Mouse (Mus musculus) lung, postnatal 0 days (tissue): Measurements from ENCODE around the gene Apoa2. TPM values are rescaled to one million over a fixed set of nuclear protein-coding genes. Genes with fewer than 3 reads are reported as not detected.
"Not testable (repeated sequence)": the region's sequence is repeated elsewhere in the genome, so short reads cannot be mapped to it uniquely, and the experiment has no call there.

Source experiments
- ATAC-seq: fragments of 200-750 bp; cut with Nextera tagmentation; 2 replicates; pipeline ENCODE4 v1.8.0; 2017; ENCODE audit warnings: moderate library complexity
- DNase-seq: peaks from one replicate; pipeline ENCODE4 v3.0.0-alpha.2; 2016; ENCODE audit warnings: low spot score
- H3K27ac ChIP-seq: fragments of 300-500 bp; sonication (generic); 2 replicates; pipeline ENCODE4 v1.5.1; 2014; ENCODE audit warnings: antibody characterized with exemption, mild to moderate bottlenecking, low read length, mixed read lengths
- H3K27me3 ChIP-seq: fragments of 300-500 bp; sonication (generic); replicated peaks from 2 replicates; pipeline ENCODE4 v1.6.1; 2014; ENCODE audit warnings: low read length, mixed read lengths; ENCODE audit not compliant: insufficient read depth
- H3K36me3 ChIP-seq: fragments of 300-500 bp; sonication (generic); 2 replicates; pipeline ENCODE4 v1.6.1; 2014; ENCODE audit warnings: low read length, mixed read lengths; ENCODE audit not compliant: insufficient read depth
- H3K4me1 ChIP-seq: fragments of 300-500 bp; sonication (generic); 2 replicates; pipeline ENCODE4 v1.6.1; 2014; ENCODE audit warnings: antibody characterized with exemption, low read depth, low read length, mixed read lengths; ENCODE audit not compliant: insufficient read depth
- H3K4me2 ChIP-seq: fragments of 300-500 bp; sonication (generic); replicated peaks from 2 replicates; pipeline ENCODE4 v1.6.1; 2014; ENCODE audit warnings: low read depth, mild to moderate bottlenecking, low read length, moderate library complexity, mixed read lengths
- H3K4me3 ChIP-seq: fragments of 300-500 bp; sonication (generic); 2 replicates; pipeline ENCODE4 v1.5.1; 2014; ENCODE audit warnings: low read depth, low read length
- H3K9ac ChIP-seq: fragments of 300-500 bp; sonication (generic); replicated peaks from 2 replicates; pipeline ENCODE4 v1.6.1; 2014; ENCODE audit warnings: low read depth, mild to moderate bottlenecking
- H3K9me3 ChIP-seq: fragments of 300-500 bp; sonication (generic); 2 replicates; pipeline ENCODE4 v1.6.1; 2016; ENCODE audit warnings: low read length, mixed read lengths
- CTCF ChIP-seq: IDR thresholded peaks from 2 replicates; pipeline ENCODE4 v1.5.1; 2016; ENCODE audit warnings: antibody characterized with exemption, mild to moderate bottlenecking
- EP300 ChIP-seq: IDR thresholded peaks from 2 replicates; pipeline ENCODE4 v1.6.1; 2016; ENCODE audit warnings: antibody characterized with exemption, mild to moderate bottlenecking, control low read depth
- WGBS: fragments of 180-500 bp; shearing (Covaris S2); extraction: QIAGEN DNeasy Blood & Tissue Kit; methylation state at CpG from one replicate; pipeline ENCODE4 v1.1.7; 2014; 5-methylcytosine and 5-hydroxymethylcytosine counted together
- polyA plus RNA-seq: library from polyadenylated mRNA; unstranded; fragments of >200 nt; fragmentation: Nextera tagmentation; extraction: Ambion mirVana; gene quantifications from 2 replicates; pipeline ENCODE4 v1.2.1, GENCODE M21; 2015

Gene Apoa2
- polyA plus RNA-seq, 1 experiment from 2014 or later: 5.5 TPM

DNA sequence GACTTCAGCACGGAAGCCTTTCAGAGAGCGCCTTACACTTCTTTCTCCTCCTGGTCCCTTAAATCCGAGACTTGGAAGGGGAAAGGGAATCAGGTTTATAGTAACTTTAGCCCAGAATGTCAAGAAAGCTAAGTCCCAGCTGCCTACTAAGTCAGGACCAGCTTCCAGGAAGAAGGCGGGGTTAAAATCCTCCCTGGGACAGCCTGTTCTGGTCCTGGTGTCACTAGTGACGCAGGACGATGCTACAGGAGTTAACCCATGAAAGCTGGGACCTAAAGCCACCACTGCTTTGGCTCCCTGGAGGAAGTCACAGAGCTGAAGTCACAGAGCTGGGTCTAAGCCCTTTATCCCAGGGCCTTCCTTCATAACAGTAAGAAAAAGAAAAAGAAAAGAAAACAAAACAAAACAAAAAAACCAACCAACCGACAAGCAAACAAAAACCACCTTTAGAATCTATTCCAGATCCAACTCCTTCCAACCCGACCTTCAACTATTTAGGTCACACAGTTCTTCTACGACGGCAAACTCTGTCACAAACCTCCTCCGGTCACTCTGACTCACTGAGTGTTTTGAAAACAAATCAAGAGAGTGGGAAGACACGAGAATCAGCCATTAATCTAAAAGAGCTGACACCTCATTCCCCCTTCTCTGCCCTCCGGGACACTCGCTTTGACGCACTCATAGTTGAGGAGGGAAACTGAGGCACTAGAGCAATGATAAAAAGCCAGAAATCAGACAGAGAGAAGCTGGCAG, 15.3 kb downstream of the Apoa2 start:
- Histone ChIP-seq H3K9me3 (no peaks in the 10 kb centered on the region), H3K4me3 (no peak overlapping the region), H3K4me1 (0 out of 2 replicates have a peak, but pooled peaks cover 3% of the 10 kb centered on the region), H3K27ac (peak overlapping the region; percentile 74), H3K9ac (no peak overlapping the region), H3K27me3 (no peaks in the 10 kb centered on the region), H3K4me2 (no peak overlapping the region), H3K36me3 (peaks cover 38% of the 10 kb centered on the region)
- 66% methylated on average over 15 of the region's 15 CpGs for WGBS
- TF ChIP-seq EP300: peak; percentile 99
- TF ChIP-seq CTCF: no peak
- DNase-seq: peak; percentile 87
- ATAC-seq: peak; percentile 89

DNA sequence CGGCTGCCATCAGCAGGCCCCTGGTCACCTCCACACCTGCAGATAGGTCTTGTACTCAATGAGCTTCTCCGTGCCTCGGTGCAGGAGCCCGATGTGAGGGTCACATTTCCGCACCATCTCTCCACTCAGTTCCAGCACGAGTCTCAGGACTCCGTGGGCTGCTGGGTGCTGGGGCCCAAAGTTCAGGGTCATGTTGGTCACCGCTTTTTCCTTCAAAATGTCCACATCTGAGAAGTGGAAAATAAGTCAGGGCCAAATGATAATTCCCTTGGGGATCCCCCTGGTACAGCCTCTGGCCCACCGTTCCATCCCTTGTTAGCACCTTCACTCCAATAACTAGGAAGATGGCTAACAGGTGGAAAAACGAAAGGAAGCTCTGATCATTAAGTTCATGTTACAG, 16.1 kb downstream of the Apoa2 start:
- Histone ChIP-seq H3K4me1 (0 out of 2 replicates have a peak, but pooled peaks cover 4% of the 10 kb centered on the region), H3K4me2 (no peak overlapping the region), H3K9me3 (no peaks in the 10 kb centered on the region), H3K9ac (no peak overlapping the region), H3K27ac (peak overlapping the region; percentile 62), H3K27me3 (no peaks in the 10 kb centered on the region), H3K36me3 (peaks cover 31% of the 10 kb centered on the region), H3K4me3 (no peak overlapping the region)
- WGBS: 92% methylated on average over 10 of the region's 10 CpGs
- TF ChIP-seq EP300: no peak
- TF ChIP-seq CTCF: no peak
- no peak for DNase-seq
- no peak for ATAC-seq

DNA sequence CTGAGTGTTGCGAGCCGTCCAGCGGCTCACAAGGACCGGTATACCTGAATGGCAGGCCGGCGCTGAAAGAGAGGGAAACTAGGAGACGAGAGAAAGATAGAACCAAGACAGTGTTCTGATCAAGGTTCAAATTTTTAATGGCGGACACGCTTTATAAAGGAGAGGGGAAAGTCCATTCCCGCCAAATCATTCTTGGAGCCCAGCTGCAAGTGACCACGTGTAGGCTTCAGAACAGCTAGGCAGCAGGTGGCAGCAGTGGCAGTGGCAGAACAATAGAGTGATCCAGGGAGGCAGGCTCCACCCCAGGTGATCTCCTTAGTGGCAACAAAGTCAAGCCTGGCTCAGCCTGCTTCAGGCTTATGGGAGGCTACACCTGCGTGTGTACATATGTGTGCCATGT, 17.1 kb downstream of the Apoa2 start:
- not testable (repeated sequence) for H3K27me3 ChIP-seq, H3K9me3 ChIP-seq, ATAC-seq, H3K4me1 ChIP-seq, H3K27ac ChIP-seq, H3K4me2 ChIP-seq, H3K9ac ChIP-seq, DNase-seq, H3K4me3 ChIP-seq
- peaks cover 26% of the 10 kb centered on the region for H3K36me3 ChIP-seq
- TF ChIP-seq CTCF: peak; percentile 16
- 89% methylated on average over 12 of the region's 12 CpGs for WGBS

DNA sequence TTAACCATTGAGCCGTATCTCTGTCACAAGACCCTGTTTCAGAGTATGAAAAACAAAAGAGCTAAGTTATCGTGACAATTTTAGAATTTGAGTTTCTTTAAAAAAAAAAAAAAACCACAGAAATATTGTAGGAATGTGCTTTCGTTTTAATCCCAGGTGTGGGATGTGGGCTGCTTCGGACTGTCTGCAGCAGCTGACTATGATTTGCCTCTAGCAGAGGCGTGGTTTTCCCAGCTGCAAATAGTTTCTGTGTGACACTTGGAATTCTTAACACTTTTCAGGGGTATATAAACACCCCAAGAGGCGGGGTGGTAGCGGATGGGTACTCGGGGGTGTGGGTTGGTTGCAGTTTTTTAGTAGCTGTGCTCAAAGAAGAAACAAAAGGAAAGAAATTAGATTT, 20.5 kb downstream of the Apoa2 start:
- TF ChIP-seq CTCF: no peak
- TF ChIP-seq EP300: no peak
- no peak overlapping the region for H3K4me3 ChIP-seq
- ATAC-seq (no peak), DNase-seq (no peak)
- H3K27me3 ChIP-seq: no peaks in the 10 kb centered on the region
- WGBS: 66% methylated on average over 8 of the region's 8 CpGs
- H3K36me3 ChIP-seq: no peaks in the 10 kb centered on the region
- no peak overlapping the region for H3K9ac ChIP-seq
- H3K27ac ChIP-seq: no peak overlapping the region
- no peak overlapping the region for H3K4me2 ChIP-seq
- H3K9me3 ChIP-seq: no peaks in the 10 kb centered on the region
- H3K4me1 ChIP-seq: peaks cover 18% of the 10 kb centered on the region; the same call in 1 of the 2 replicates

DNA sequence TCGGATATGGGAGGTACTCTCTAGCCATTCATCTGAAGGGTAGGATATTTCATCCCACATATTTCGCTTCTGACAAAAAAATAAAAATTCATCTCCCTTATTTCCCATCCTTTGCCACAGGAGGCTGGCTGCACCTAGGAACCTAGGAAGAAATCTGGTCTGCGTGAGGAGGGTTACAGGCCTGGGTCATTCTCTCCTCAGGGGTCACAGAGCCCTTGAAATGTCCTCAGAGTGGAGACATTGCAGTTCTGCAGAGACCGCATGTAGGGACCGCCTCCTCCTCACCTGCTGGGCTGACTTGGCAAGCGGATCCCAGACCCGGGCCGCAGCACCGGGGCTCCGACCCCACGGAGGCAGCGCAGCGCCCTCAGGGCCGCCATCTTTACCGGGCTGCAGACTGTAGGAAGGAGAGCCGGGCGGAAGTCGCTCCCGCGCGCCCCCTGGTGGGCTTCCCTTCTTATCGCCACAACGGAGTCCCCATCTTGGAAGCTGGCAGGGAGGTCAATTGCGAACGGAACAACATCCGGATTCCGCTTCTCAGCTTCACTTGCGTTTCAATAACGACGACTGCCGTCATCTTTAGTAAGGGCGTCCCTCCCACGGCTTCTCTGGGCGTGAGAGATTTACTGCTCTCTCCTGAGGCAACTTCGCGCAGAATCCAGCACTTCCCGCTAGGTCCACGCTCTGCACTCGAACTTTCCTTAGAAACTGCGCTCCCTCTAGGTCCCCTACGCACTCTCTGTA, 22.0 kb downstream of the Apoa2 start:
- peak overlapping the region; percentile 83 for H3K9ac ChIP-seq
- H3K27me3 ChIP-seq: no peaks in the 10 kb centered on the region
- H3K36me3 ChIP-seq: no peaks in the 10 kb centered on the region
- H3K4me1 ChIP-seq: peaks cover 20% of the 10 kb centered on the region; the same call in 1 of the 2 replicates
- TF ChIP-seq CTCF (peak; percentile 91), EP300 (peak; percentile 77)
- DNase-seq: peak; percentile 99
- H3K9me3 ChIP-seq: no peaks in the 10 kb centered on the region
- peak overlapping the region; percentile 94 for H3K27ac ChIP-seq
- WGBS: under 1% methylated on average over 40 of the region's 41 CpGs
- peak; percentile 93 for ATAC-seq
- H3K4me2 ChIP-seq: peak overlapping the region; percentile 70
- H3K4me3 ChIP-seq: peak overlapping the region; percentile 71

DNA sequence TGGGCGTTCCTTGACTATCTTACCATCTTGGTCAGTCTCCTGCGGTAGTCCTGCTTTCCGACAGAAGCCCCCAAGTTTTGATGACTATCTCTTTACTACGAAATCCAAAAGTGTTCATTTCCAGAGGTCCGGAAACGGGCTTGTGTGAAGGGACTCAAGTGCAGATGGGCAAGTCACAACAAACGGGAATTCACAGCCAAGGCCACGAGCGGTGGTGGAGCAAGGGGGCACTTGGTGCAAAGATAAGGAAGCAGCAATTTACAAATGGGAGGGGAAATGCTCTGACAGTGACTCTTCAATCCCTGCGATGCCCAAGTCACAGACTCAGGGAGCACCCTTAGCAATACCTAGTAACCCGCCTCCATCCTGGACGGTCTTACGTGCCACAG, 22.6 kb downstream of the Apoa2 start:
- no peak for DNase-seq
- peak overlapping the region; percentile 39 for H3K4me3 ChIP-seq
- H3K36me3 ChIP-seq: no peaks in the 10 kb centered on the region
- H3K4me1 ChIP-seq: peaks cover 20% of the 10 kb centered on the region; the same call in 1 of the 2 replicates
- peak overlapping the region; percentile 70 for H3K4me2 ChIP-seq
- WGBS: 8% methylated on average over 13 of the region's 13 CpGs
- H3K27me3 ChIP-seq: no peaks in the 10 kb centered on the region
- no peak for TF ChIP-seq EP300
- TF ChIP-seq CTCF: no peak
- peak overlapping the region; percentile 94 for H3K27ac ChIP-seq
- peak; percentile 3 for ATAC-seq
- H3K9ac ChIP-seq: 0 out of 2 replicates have a peak overlapping the region, but pooled peaks have one; percentile 24
- no peaks in the 10 kb centered on the region for H3K9me3 ChIP-seq
